Mouse (Mus musculus): ENCODE results near the gene Cysltr2.
A peak's percentile ranks its signal among the peaks of the same experiment; 100 is the strongest.

The Cysltr2 gene

GRCm38 (mm10) chr14:72983456-72983855, 65.5 kb downstream of the Cysltr2 start:
- peak; percentile 82 to 88 for DNase-seq

- DNase-seq: no peak
Measured at GRCm38 (mm10) chr14:72982981-72983436, 65.9 kb downstream of the Cysltr2 start.

- no peak for DNase-seq
Measured at GRCm38 (mm10) chr14:72980761-72981160, 68.2 kb downstream of the Cysltr2 start.

GRCm38 (mm10) chr14:72980106-72980505, 68.8 kb downstream of the Cysltr2 start:
- DNase-seq: no peak

GRCm38 (mm10) chr14:72976111-72976510, 72.8 kb downstream of the Cysltr2 start:
- DNase-seq: no peak

Measured in kidney, postnatal 4 days (tissue).